Mouse (Mus musculus): ENCODE results near the gene Ankrd49. TPM values are rescaled to one million over a fixed set of nuclear protein-coding genes. Genes with fewer than 3 reads are reported as not detected.

Gene Ankrd49
- polyA plus RNA-seq, 1 experiment from 2014 or later = 47.8 TPM

DNA sequence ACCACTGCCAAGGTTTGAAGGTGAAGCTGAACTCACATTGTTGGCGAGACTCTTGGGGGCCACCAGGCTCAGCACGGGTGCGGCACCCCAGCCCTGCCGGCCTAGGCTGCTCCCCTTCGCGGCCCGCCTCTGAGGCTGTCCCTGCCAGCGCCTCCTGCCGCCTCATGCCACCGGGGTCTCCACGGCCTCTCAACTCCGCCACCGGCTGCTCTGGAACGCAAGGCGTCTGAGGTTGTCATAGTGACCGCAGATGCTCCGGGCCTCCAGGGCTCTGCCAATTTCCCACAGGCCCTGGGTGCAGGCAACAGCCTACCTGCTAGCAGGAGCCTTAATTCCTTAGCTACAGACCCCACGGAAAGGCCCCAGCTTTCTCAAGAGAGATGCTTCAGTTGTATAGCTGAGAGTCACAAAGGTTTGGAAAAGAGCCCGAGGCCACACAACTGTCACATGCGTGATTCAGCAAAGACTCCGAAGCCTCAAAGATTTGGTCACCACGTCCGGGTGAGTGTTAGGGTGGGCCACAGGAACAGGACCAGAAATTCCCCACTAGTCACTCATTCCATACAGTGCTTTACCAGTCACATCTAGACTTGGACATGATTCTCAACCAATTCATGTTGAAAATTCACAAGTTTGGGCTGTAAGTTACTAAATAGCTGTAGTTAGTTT is 13.7 kb downstream of the Ankrd49 start, which contains the start of gene 1700012B09Rik:
1700012B09Rik (minus strand) TSS at position 228 of the 669 bp plus-strand sequence.
- no peak within 1 kb of the TSS for H3K9ac ChIP-seq
- no peaks in the 10 kb centered on the region; the same call in none of the 2 replicates for H3K27me3 ChIP-seq (replicated peaks)
- no peak within 1 kb of the TSS for H3K4me3 ChIP-seq (replicated peaks)
- no peak within 1 kb of the TSS for H3K4me2 ChIP-seq (replicated peaks)
- H3K9me3 ChIP-seq = no peaks in the 10 kb centered on the region
- no peak within 1 kb of the TSS for H3K27ac ChIP-seq
- H3K36me3 ChIP-seq = no peaks in the 10 kb centered on the region
- 21% methylated on average over 23 of the region's 23 CpGs for WGBS
- peaks cover 4% of the 10 kb centered on the region; the same call in 1 of the 2 replicates for H3K4me1 ChIP-seq (replicated peaks)
- ATAC-seq = no peak

DNA sequence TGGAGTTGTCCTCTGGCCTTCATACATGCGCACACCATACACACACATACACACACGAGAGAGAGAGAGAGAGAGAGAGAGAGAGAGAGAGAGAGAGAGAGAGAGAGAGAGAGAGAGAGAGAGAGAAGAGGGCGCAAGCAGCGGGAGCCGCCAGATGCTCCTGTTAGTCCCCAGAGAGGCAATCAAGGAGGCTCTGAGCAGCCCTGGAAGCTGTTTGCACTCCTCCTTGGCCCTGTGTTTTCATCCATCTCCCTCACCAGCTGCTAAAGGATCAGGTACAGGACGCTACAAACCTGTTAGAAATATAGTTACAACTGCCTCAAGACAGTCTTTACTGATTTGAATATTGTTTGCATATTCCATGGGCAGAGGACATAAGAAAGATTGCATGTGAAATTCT is 14.8 kb downstream of the Ankrd49 start:
- Histone ChIP-seq H3K9ac (no peak overlapping the region), H3K4me2 (replicated peaks) (no peak overlapping the region), H3K9me3 (no peaks in the 10 kb centered on the region), H3K4me3 (replicated peaks) (no peak overlapping the region), H3K27ac (no peak overlapping the region), H3K36me3 (no peaks in the 10 kb centered on the region), H3K4me1 (replicated peaks) (peaks cover 4% of the 10 kb centered on the region; the same call in 1 of the 2 replicates), H3K27me3 (replicated peaks) (no peaks in the 10 kb centered on the region; the same call in none of the 2 replicates)
- ATAC-seq = no peak
- 43% methylated on average over 6 of the region's 6 CpGs for WGBS

DNA sequence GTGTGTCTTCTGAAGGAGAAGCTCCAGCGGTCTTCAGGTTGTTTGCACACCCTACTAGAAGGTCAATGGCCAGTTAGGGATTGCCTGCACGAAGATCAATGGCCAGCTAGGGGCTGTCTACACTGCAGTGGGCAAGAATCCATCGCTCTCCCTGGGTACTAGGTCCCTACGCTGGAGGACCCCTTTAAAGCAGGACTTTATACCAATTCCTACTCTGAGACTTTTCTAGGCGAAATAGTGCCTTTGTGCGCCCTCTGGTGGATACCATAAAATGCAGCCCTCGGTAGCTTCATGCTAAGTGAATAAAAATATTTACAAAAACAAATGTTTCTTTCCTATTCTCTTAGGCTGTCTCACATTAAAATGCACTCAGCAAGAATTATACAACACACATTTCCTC is 19.9 kb downstream of the Ankrd49 start:
- no peak overlapping the region for H3K4me3 ChIP-seq (replicated peaks)
- H3K27ac ChIP-seq = no peak overlapping the region
- H3K4me1 ChIP-seq (replicated peaks) = no peaks in the 10 kb centered on the region
- H3K27me3 ChIP-seq (replicated peaks) = no peaks in the 10 kb centered on the region
- no peaks in the 10 kb centered on the region for H3K36me3 ChIP-seq
- H3K9ac ChIP-seq = no peak overlapping the region
- WGBS = 21% methylated on average over 7 of the region's 7 CpGs
- H3K4me2 ChIP-seq (replicated peaks) = no peak overlapping the region
- H3K9me3 ChIP-seq = no peaks in the 10 kb centered on the region
- ATAC-seq = no peak

DNA sequence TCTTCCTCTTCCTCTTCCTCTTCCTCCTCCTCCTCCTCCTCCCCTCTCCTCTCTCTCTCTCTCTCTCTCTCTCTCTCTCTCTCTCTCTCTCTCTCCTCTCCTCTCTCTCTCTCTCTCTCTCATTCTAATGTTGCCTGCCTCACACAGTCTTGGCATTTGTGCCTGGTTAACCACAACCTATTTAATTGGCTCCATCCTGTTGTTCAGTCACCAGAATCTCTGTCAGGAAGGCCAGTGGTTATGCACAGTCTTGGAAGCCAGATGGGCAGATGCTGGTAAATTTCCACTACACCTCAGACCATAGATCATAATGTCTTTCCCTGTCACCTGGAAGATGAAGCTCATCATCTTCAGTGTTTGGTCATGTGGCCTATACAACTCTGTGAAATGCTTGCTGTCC is 25.4 kb downstream of the Ankrd49 start:
- Histone ChIP-seq H3K9me3 (no peaks in the 10 kb centered on the region), H3K4me2 (replicated peaks) (no peak overlapping the region), H3K4me3 (replicated peaks) (no peak overlapping the region), H3K27me3 (replicated peaks) (no peaks in the 10 kb centered on the region), H3K9ac (no peak overlapping the region), H3K4me1 (replicated peaks) (no peaks in the 10 kb centered on the region), H3K27ac (no peak overlapping the region), H3K36me3 (no peaks in the 10 kb centered on the region)
- ATAC-seq = no peak

DNA sequence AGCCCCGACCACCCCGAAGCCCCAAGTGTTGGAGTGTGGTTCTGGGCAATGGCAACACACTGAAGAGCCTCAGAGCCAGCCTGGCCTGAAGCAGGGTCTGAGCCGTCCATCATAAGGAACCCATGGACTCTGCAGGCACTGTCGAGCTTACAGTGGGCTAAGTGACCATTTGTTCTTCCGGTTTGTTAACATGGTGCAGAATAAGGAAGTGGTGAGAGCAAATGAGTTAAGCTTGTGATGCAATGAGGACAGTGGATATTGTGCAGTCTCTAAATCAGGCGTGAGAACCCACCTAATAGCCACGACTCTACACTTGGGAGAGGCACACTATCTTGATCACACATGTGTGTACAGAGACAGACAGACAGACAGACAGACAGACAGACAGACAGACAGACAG is 26.1 kb downstream of the Ankrd49 start:
- 56% methylated on average over 7 of the region's 7 CpGs for WGBS
- Histone ChIP-seq H3K27me3 (replicated peaks) (no peaks in the 10 kb centered on the region), H3K36me3 (no peaks in the 10 kb centered on the region), H3K4me3 (replicated peaks) (no peak overlapping the region), H3K9ac (no peak overlapping the region), H3K4me2 (replicated peaks) (no peak overlapping the region), H3K27ac (no peak overlapping the region), H3K9me3 (no peaks in the 10 kb centered on the region), H3K4me1 (replicated peaks) (no peaks in the 10 kb centered on the region)
- ATAC-seq = no peak

DNA sequence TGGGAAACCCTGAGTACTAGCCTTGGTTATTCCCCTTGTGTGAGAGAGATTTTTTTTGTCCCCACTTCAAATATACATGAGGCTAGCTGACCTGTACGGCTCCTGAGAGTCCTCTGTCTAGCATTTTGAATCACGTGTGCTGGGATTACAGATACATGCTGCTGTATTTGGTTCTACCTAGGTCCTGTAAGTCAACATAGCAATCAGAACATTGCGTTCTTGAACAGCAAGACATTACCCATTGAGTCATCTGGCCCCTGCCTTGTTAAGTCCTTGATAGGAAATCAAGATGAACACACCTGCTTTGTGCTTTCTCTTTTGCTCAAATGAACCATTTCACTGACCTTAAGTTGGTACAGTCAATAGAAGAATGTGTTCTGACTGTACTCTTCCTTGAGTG is 30.2 kb downstream of the Ankrd49 start:
- H3K9me3 ChIP-seq = no peaks in the 10 kb centered on the region
- no peaks in the 10 kb centered on the region for H3K36me3 ChIP-seq
- no peak overlapping the region for H3K9ac ChIP-seq
- peaks cover 10% of the 10 kb centered on the region for H3K4me1 ChIP-seq (replicated peaks)
- whole genome bisulfite sequencing = 72% methylated on average over 3 of the region's 3 CpGs
- H3K4me2 ChIP-seq (replicated peaks) = no peak overlapping the region
- H3K4me3 ChIP-seq (replicated peaks) = no peak overlapping the region
- no peak for ATAC-seq
- no peak overlapping the region for H3K27ac ChIP-seq
- no peaks in the 10 kb centered on the region for H3K27me3 ChIP-seq (replicated peaks)

DNA sequence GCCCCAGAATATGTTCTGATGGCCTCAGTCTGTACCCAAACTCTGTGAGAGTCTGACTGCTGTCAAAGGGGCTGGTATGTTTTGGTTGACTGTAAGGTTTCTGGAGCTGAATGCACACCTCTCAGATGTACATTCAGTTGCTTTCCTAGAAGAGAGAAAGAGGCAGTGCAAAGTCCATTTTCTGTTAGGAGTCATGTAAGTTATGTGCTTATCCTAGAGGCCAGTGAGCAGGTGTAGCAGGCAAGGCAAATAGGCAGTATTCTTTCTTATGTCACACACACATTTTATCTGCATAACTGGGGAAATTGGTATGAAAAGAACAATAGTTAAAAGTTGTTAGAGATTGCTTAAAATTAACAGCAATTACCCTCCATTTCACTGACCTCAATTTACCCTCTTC is 30.7 kb downstream of the Ankrd49 start:
- Histone ChIP-seq H3K27me3 (replicated peaks) (no peaks in the 10 kb centered on the region), H3K4me2 (replicated peaks) (0 out of 2 replicates have a peak overlapping the region, but pooled peaks have one; percentile 4), H3K9ac (no peak overlapping the region), H3K4me1 (replicated peaks) (peaks cover 10% of the 10 kb centered on the region), H3K4me3 (replicated peaks) (no peak overlapping the region), H3K9me3 (no peaks in the 10 kb centered on the region), H3K27ac (no peak overlapping the region), H3K36me3 (no peaks in the 10 kb centered on the region)
- peak; percentile 31; the same call in 1 of the 2 replicates for ATAC-seq

DNA sequence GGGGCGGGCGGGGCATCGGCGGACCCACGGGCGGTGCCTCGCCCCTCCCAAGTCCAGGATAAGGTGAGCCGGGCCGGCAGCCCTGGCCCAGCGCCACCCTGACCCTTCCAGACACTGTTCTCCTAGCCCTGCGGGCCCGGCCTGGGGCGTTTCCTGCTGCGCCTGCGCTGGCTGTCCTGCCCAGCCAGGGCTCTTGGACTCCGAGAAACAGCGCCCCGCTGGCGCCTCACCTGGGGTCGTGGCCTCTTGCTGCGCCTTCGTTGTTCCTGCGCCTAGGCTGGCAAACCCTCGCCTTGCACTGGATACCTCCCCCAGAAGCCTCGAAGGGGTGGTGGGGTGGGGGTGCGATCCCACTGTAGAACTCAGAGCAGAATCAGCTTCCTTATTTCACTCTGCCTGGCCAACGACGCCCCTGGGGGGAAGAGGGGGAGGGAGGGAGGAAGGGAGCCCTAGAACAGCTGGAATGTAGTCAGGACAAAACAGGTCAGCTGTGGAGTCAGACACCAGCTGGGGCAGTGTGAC is 32.6 kb downstream of the Ankrd49 start, which contains the start of gene Fut4:
Fut4 (minus strand) TSS at position 393 of the 522 bp plus-strand sequence.
- Histone ChIP-seq H3K27ac (peak within 1 kb of the TSS; percentile 42; the same call in 1 of the 2 replicates), H3K4me2 (replicated peaks) (peak within 1 kb of the TSS; percentile 98), H3K4me3 (replicated peaks) (peak within 1 kb of the TSS; percentile 59), H3K4me1 (replicated peaks) (peaks cover 10% of the 10 kb centered on the region), H3K36me3 (no peaks in the 10 kb centered on the region), H3K9me3 (no peaks in the 10 kb centered on the region), H3K27me3 (replicated peaks) (no peaks in the 10 kb centered on the region), H3K9ac (peak within 1 kb of the TSS; percentile 64)
- WGBS = under 1% methylated on average over 28 of the region's 28 CpGs
- peak; percentile 87 for ATAC-seq

DNA sequence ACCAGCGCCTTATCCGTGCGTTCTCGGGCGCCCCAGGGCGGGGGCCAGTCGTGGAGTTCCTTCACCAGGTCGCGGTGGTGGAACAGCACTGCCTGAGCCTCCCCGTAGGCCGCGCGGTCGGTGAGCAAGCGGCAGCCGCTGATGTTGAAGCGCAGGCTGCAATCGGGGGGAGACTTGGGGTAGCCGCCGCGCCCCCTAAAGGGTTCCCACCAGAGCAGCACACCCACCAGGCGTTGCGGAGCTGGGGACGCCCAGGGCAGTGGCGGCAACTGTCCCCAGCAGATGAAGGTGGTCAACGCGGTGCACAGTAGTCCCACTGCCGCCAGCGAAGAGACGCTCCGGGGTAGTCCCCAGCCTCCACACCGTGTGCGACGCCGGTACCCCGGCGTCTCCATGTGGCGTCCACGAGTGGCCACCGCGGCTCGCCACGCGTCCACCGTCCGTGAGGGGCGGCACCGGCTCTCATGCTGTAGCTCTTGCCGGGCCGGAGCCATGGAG is 33.1 kb downstream of the Ankrd49 start:
- peaks cover 10% of the 10 kb centered on the region for H3K4me1 ChIP-seq (replicated peaks)
- peak overlapping the region; percentile 59 for H3K4me3 ChIP-seq (replicated peaks)
- peak overlapping the region; percentile 64 for H3K9ac ChIP-seq
- no peaks in the 10 kb centered on the region for H3K27me3 ChIP-seq (replicated peaks)
- WGBS = under 1% methylated on average over 50 of the region's 50 CpGs
- H3K4me2 ChIP-seq (replicated peaks) = peak overlapping the region; percentile 98
- ATAC-seq = peak; percentile 75
- no peaks in the 10 kb centered on the region for H3K36me3 ChIP-seq
- H3K9me3 ChIP-seq = no peaks in the 10 kb centered on the region
- H3K27ac ChIP-seq = 0 out of 2 replicates have a peak overlapping the region, but pooled peaks have one; percentile 42

DNA sequence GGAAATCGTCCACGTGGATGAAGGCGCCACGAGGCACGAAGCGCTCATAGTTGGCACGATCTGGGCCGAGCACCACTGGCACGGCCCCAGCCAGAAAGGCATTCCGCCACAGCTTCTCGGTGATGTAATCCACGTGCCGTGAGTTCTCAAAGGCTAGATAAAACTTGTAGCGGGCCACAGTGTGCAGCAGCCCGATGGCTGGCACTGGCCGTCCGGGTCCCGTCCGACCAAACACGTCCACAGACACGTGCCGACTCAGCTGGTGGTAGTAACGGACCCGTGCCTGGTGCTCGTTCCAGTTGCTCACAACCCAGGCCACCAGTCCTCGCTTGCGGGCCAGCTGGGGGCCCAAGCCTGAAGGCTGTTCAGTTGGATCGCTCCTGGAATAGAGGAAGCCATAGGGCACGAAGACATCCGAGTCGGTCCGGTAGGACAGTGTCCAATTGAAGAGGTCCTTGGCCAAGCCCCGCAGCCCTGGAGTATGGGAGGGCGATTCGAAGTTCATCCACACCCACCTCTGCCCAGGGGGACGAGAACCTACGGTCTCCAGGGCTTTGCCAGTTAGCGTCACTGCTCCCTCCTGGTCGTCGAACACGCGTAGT is 33.7 kb downstream of the Ankrd49 start:
- H3K27me3 ChIP-seq (replicated peaks) = no peaks in the 10 kb centered on the region
- 62% methylated on average over 42 of the region's 42 CpGs for WGBS
- peak; percentile 1; the same call in 1 of the 2 replicates for ATAC-seq

DNA sequence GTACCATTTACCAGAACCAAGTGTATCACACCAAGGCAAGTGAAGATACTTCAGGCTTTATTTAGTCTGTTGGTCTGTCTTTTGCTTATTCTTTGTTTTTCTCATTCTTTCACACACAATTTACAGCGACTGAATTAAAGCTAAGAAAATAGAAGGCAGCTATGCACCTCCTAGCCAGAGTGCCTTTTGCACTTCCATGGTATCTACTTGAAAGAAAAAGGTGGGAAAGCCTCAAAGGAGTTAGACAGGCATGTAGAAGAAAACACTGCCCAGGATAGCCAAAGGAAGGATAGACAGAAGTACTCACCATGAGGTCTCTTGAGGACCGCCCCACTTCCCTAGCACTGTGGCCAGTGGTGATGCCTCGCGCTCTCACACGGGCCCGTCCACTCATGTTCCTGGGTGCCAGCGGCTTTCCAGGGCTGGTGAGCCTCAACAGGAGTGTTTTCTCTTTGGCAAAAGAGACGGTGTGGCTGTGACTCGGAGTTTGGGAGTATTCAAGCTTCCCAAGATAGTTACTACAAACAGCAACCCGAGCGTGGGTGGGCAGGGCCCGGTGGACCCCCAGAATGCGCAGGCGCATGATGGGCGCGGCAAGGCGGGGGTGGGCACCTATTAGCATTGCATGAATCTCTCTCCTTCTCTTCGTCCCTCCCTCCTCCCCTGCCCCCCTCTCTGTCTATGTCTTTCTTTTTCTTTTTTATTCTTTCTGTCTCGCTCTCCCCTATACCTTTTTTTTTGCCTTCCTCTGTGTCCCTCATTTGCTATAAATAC is 44.3 kb downstream of the Ankrd49 start, which contains the start of gene Piwil4:
Piwil4 (minus strand) TSS at position 583 of the 774 bp plus-strand sequence.
- H3K27ac ChIP-seq = no peak within 1 kb of the TSS
- no peaks in the 10 kb centered on the region for H3K9me3 ChIP-seq
- 83% methylated on average over 19 of the region's 19 CpGs for WGBS
- H3K27me3 ChIP-seq (replicated peaks) = no peaks in the 10 kb centered on the region
- no peak within 1 kb of the TSS for H3K4me3 ChIP-seq (replicated peaks)
- no peak within 1 kb of the TSS for H3K9ac ChIP-seq
- ATAC-seq = no peak
- H3K4me1 ChIP-seq (replicated peaks) = 0 out of 2 replicates have a peak, but pooled peaks cover 2% of the 10 kb centered on the region
- no peak within 1 kb of the TSS for H3K4me2 ChIP-seq (replicated peaks)
- H3K36me3 ChIP-seq = no peaks in the 10 kb centered on the region

More for the DNA sequence above, 33.7 kb downstream of the Ankrd49 start:
- Histone ChIP-seq H3K36me3 (no peaks in the 10 kb centered on the region), H3K4me2 (replicated peaks) (peak overlapping the region; percentile 98), H3K9ac (peak overlapping the region; percentile 64), H3K27ac (no peak overlapping the region), H3K4me1 (replicated peaks) (peaks cover 10% of the 10 kb centered on the region), H3K4me3 (replicated peaks) (peak overlapping the region; percentile 59), H3K9me3 (no peaks in the 10 kb centered on the region)

All from intestine, embryonic 15.5 days (tissue).